Mouse (Mus musculus) Muller cell, postnatal 12 days (primary cell): Measurements from ENCODE around the gene Asic3.

Experiments used
- DNase-seq: peaks from one replicate; pipeline ENCODE4 v3.0.0-alpha.2; 2015; ENCODE audit errors: inconsistent ontology term

Asic3 gene

GRCm38 (mm10) chr5:24413042-24413693, at the start of gene Asic3:
TSS of gene Asic3 (plus strand) at chr5:24413392.
- DNase-seq = no peak

- DNase-seq = no peak
Observed at GRCm38 (mm10) chr5:24363467-24363866, 49.7 kb upstream of the Asic3 start.

GRCm38 (mm10) chr5:24364061-24364460, 49.1 kb upstream of the Asic3 start:
- DNase-seq = no peak

GRCm38 (mm10) chr5:24364508-24364907, 48.7 kb upstream of the Asic3 start, which contains the start of gene Nos3:
TSS of gene Nos3 (plus strand) at chr5:24364810.
- DNase-seq = no peak

GRCm38 (mm10) chr5:24364963-24365362, 48.2 kb upstream of the Asic3 start:
- DNase-seq = no peak

- DNase-seq = no peak
Observed at GRCm38 (mm10) chr5:24365528-24365927, 47.7 kb upstream of the Asic3 start.

GRCm38 (mm10) chr5:24366426-24366825, 46.8 kb upstream of the Asic3 start:
- no peak for DNase-seq

- no peak for DNase-seq
Observed at GRCm38 (mm10) chr5:24369767-24370166, 43.4 kb upstream of the Asic3 start.

GRCm38 (mm10) chr5:24373807-24374206, 39.4 kb upstream of the Asic3 start:
- no peak for DNase-seq

GRCm38 (mm10) chr5:24374216-24374615, 39.0 kb upstream of the Asic3 start:
- DNase-seq = peak; percentile 22

GRCm38 (mm10) chr5:24374666-24375328, 38.4 kb upstream of the Asic3 start:
- no peak for DNase-seq

- DNase-seq = no peak
Observed at GRCm38 (mm10) chr5:24378700-24379099, 34.5 kb upstream of the Asic3 start.

- DNase-seq = no peak
Observed at GRCm38 (mm10) chr5:24379501-24379900, 33.7 kb upstream of the Asic3 start.

- DNase-seq = no peak
Observed at GRCm38 (mm10) chr5:24380499-24380898, 32.7 kb upstream of the Asic3 start.

- no peak for DNase-seq
Observed at GRCm38 (mm10) chr5:24381486-24381885, 31.7 kb upstream of the Asic3 start.

- no peak for DNase-seq
Observed at GRCm38 (mm10) chr5:24381988-24382387, 31.2 kb upstream of the Asic3 start.

- peak; percentile 83 for DNase-seq
Observed at GRCm38 (mm10) chr5:24383026-24383859, 29.9 kb upstream of the Asic3 start.

GRCm38 (mm10) chr5:24384407-24384806, 28.8 kb upstream of the Asic3 start:
- DNase-seq = no peak

- DNase-seq = no peak
Observed at GRCm38 (mm10) chr5:24385374-24385773, 27.8 kb upstream of the Asic3 start.

- no peak for DNase-seq
Observed at GRCm38 (mm10) chr5:24385887-24386550, 27.2 kb upstream of the Asic3 start.

GRCm38 (mm10) chr5:24387264-24388241, 25.6 kb upstream of the Asic3 start:
- peak; percentile 46 for DNase-seq
